Mouse (Mus musculus) hindbrain, embryonic 15.5 days (tissue): Measurements from ENCODE around the gene Tdrd1. TPM values are rescaled to one million over a fixed set of nuclear protein-coding genes. Genes with fewer than 3 reads are reported as not detected.

Experiments
- polyA plus RNA-seq: library from polyadenylated mRNA; unstranded; fragments of >200 nt; fragmentation: Nextera tagmentation; extraction: Ambion mirVana; gene quantifications from 2 replicates; pipeline ENCODE4 v1.2.1, GENCODE M21; 2015

The Tdrd1 gene
- polyA plus RNA-seq, 1 experiment from 2014 or later = 1.1 TPM

Other genes starting within 250 kb of the Tdrd1 start
- 0.93 and 1.1 TPM in 2 replicates for gene Adrb1, start 104.0 kb upstream of the Tdrd1 start, polyA plus RNA-seq
- 20.3 and 22.9 TPM in 2 replicates for gene Ccdc186, start 4.0 kb upstream of the Tdrd1 start, polyA plus RNA-seq
- 0.50 and 0.62 TPM in 2 replicates for gene Vwa2, start 48.0 kb downstream of the Tdrd1 start, polyA plus RNA-seq
- gene Afap1l2, start 182.0 kb downstream of the Tdrd1 start, polyA plus RNA-seq = 14.5 and 16.4 TPM in 2 replicates